Mouse (Mus musculus): Measurements from ENCODE around the gene Kcnj4.

Kcnj4 gene

GRCm38 (mm10) chr15:79504707-79505452, at the start of gene Kcnj4:
Kcnj4 (minus strand) TSS chr15:79505241.
- no peak for DNase-seq

DNA sequence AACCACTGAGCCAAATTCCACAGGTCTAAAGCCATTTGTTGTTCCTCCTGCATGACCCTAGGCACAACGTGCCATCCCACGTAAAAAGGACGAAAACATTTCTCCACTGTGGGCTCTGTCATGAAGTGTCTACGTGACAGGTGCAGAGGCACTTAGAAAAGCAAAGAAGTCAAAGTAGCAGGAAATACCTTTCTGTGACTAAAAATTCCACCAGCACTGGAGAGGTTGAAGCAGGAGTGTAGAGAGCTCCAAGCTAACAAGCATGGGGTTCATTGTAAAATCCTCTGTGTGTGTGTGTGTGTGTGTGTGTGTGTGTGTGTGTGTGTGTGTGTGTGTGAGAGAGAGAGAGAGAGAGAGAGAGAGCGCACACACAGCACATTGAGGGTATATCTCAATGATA, 47.5 kb upstream of the Kcnj4 start:
- no peak for DNase-seq

GRCm38 (mm10) chr15:79548226-79548625, 43.2 kb upstream of the Kcnj4 start:
- no peak for DNase-seq

GRCm38 (mm10) chr15:79547289-79547820, 42.3 kb upstream of the Kcnj4 start:
- DNase-seq: no peak

DNA sequence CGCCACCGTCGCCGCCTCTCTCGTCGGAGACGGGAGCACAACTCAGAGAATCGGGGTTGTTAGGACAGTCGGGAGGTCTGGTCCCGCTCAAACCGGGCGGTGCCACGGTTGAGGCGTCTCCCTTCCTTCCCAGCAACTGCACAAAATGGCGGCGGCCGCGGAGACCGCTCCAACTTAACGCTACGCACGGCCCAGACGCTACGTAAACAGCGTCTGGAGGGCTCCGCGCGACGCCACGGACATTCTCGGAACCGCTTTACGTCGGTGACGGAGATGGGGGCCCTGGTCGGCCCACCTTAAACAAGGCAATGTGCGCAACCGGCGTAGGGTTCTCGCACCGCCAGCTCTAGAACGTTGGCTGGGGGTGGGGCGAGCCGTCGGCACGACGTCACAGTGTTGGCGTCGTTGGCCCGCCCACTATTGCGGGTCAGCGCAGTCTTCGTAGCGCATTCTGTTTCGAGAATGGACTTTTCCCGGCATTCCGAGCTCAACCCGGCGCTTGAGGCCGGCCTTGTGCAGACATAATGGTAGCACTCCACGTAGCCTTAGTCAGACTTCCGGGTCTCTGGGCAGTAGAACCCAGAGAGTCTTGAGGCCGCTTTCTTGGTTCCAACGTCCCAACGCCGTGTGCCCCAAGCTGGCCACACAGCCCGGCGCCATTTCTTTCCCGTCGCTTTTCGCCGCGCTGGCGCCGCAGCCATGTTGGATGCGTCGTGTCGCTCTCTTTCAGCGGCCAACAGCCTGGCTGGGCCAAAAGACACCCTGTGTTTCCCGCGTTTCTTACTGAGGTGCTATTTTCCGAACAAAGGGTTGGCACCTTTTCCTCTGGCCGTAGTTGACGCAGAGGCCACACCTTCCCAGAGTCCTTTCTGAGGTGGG, 41.6 kb upstream of the Kcnj4 start, which contains the start of gene Ddx17:
Gene Ddx17 (minus strand): TSS at position 332 of the 879 bp plus-strand sequence.
- DNase-seq: peak; percentile 99

GRCm38 (mm10) chr15:79545921-79546399, 40.9 kb upstream of the Kcnj4 start:
- no peak for DNase-seq

- no peak for DNase-seq
These were observed 40.5 kb upstream of the Kcnj4 start for GRCm38 (mm10) chr15:79545496-79545895.

DNA sequence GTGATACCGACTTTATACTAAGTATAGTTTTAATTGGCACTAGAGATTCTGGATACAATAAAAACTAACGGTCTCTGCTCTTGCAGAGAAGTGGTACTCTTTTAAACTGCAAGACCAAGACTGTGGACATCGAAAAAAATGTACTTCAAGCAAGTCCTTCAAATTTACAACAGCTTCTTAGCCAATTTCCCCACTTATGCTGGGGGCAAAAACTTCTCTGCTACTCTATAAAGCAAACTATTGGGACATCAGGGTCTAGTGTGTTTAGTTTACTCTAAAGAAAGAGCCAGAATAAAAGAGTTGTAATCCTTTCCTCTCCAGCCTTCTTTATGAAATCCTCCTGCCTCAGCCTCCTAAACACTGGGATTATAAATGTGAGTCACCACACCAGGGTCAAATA, 38.9 kb upstream of the Kcnj4 start:
- no peak for DNase-seq

- DNase-seq: no peak
These were observed 28.8 kb upstream of the Kcnj4 start for GRCm38 (mm10) chr15:79533796-79534195.

- DNase-seq: no peak
These were observed 24.9 kb upstream of the Kcnj4 start for GRCm38 (mm10) chr15:79529935-79530334.

GRCm38 (mm10) chr15:79527991-79528639, 23.1 kb upstream of the Kcnj4 start:
- no peak for DNase-seq

DNA sequence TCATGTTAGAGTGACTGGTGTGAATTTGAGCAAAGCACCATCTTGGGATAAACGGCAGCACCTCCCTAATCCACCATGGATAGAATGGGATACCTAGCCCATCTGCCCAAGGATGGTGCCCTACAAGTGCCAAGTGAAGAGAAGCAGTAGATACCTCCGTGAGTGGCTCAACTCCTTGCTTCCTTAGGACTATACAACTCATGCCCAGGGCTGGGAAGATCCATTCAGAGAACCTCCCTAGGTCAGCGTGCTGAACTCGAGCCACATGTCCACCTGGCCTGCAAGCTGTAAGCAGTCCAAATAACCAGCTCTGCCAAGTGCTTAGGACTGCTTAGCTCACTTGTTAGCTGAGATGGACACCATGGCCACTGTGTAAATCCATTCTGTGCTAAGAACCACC, 22.2 kb upstream of the Kcnj4 start:
- DNase-seq: peak in 1 of 2 experiments; percentile 1

- DNase-seq: peak in 1 of 2 experiments; percentile 1
These were observed 21.1 kb upstream of the Kcnj4 start for GRCm38 (mm10) chr15:79525979-79526768.

DNA sequence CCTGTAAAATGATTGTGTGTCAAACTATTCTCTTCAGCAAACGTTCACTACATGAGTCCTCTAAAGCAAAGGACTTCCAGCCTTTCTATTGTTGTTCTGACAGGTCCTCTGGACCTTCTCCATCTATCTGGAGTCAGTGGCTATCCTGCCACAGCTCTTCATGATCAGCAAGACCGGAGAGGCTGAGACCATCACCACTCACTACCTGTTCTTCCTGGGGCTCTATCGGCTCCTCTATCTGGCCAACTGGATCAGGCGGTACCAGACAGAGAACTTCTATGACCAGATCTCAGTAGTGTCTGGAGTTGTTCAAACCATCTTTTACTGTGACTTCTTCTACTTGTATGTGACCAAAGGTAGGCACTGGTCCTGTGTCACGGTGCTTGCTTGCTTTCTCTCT, 20.5 kb upstream of the Kcnj4 start:
- DNase-seq: peak in 1 of 2 experiments; percentile 0

- DNase-seq: no peak
These were observed 14.6 kb upstream of the Kcnj4 start for GRCm38 (mm10) chr15:79519400-79520220.

- no peak for DNase-seq
These were observed 13.5 kb upstream of the Kcnj4 start for GRCm38 (mm10) chr15:79518571-79518970.

- no peak for DNase-seq
These were observed 12.7 kb upstream of the Kcnj4 start for GRCm38 (mm10) chr15:79517710-79518109.

DNA sequence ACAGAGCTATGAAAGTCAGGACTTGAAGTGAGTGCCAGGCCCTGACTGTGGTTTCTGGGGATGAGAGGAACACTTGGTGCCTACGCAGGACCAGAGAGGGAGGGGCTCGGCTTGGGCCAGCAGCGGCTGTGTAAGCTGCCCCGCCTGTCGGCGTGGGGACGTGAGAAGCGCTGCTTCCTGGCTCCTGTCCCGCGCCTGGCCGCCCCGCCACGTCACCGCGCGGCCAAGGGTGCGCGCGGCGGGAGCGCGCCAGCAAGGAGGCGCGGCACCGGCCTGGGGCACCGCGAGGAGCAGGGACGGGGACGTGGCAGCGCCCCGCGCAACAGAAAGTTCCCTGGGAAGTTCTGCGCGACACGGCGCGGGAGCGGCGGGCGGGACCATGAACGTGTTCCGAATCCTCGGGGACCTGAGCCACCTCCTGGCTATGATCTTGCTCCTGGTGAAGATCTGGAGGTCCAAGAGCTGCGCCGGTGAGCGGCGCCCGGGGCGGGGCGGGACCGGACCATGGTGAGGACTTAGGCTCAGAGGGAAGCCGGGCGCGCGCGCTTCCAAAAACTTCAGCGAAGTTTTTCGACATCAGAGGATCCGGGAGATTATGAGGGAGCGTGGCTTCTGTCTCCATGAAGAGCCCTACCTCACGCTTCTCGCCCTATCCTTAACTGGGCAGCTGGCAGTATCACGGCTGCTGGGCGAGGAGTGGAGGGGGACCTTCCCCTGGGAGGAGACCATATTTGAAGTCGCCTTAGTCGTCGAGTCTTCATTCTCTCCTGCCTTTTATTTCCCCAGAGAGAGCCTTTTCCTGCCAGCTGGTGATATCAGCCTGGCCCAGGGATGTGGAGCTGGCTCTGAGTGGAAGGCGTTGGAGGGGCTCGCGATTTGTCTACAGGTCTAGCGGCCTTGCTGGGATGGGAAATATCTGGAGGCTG, 11.4 kb upstream of the Kcnj4 start, which contains the start of gene Kdelr3:
Gene Kdelr3 (plus strand): TSS at position 241 of the 926 bp plus-strand sequence.
- DNase-seq: no peak

DNA sequence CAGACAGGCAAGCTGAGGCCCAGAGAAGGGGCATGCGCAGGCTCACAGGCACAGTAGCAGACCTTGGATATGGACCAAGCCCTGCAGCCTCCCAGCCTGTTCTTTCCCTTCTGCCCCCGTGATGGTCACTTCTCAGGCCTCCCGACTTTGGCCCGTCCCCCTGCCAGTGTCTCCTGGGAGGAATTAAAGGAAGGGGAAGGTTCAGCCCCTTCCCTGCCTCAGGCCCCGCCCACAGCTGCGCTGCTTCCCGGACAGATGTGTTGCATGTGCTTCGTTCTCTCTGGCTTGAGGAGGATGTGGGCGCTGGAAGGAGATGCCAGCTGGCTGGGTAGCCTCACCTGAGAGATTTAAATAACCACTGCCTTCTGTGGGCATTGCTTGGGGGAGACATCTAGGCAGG, 8.9 kb upstream of the Kcnj4 start:
- no peak for DNase-seq

Measured in B cell, adult 2 months (primary cell).